Mouse (Mus musculus): ENCODE measurements at regions not wholly inside any gene's neighbourhood (a gene's known extent, or its start where the extent isn't known, plus 50 kb on each side); places are given as distances from the start of the nearest gene placed in this dataset.

- ATAC-seq (replicated peaks; ENCODE audit: low FRiP score) (no peak), DNase-seq (ENCODE audit: low spot score) (no peak)
- H3K27ac ChIP-seq (ENCODE audit: low read depth, low read length), result no peak overlapping the region
- H3K4me1 ChIP-seq (replicated peaks; ENCODE audit: control insufficient read depth, insufficient read depth, low read length), result no peaks in the 10 kb centered on the region
- H3K36me3 ChIP-seq (ENCODE audit: control insufficient read depth, insufficient read depth, low read length), result no peaks in the 10 kb centered on the region
- H3K9ac ChIP-seq (ENCODE audit: low read depth, low read length), result no peak overlapping the region
- no peaks in the 10 kb centered on the region for H3K27me3 ChIP-seq (replicated peaks; ENCODE audit: control insufficient read depth, insufficient read depth, low read length)
- 46% methylated on average over 10 of the region's 10 CpGs for WGBS
- H3K9me3 ChIP-seq (ENCODE audit: control insufficient read depth, low read length), result no peaks in the 10 kb centered on the region
- H3K4me2 ChIP-seq, result no peak overlapping the region
- H3K4me3 ChIP-seq (ENCODE audit: low read depth, low read length), result no peak overlapping the region
These were observed 139.8 kb downstream of the Icos start for GRCm38 (mm10) chr1:61117535-61117934.

GRCm38 (mm10) chr1:61118071-61118470 lies 140.3 kb downstream of the Icos start:
- Histone ChIP-seq H3K9me3 (ENCODE audit: control insufficient read depth, low read length) (no peaks in the 10 kb centered on the region), H3K27ac (ENCODE audit: low read depth, low read length) (no peak overlapping the region), H3K4me2 (no peak overlapping the region), H3K4me1 (replicated peaks; ENCODE audit: control insufficient read depth, insufficient read depth, low read length) (no peaks in the 10 kb centered on the region), H3K27me3 (replicated peaks; ENCODE audit: control insufficient read depth, insufficient read depth, low read length) (no peaks in the 10 kb centered on the region), H3K36me3 (ENCODE audit: control insufficient read depth, insufficient read depth, low read length) (no peaks in the 10 kb centered on the region), H3K4me3 (ENCODE audit: low read depth, low read length) (no peak overlapping the region), H3K9ac (ENCODE audit: low read depth, low read length) (no peak overlapping the region)
- no peak for ATAC-seq (replicated peaks; ENCODE audit: low FRiP score)
- WGBS, result 73% methylated on average over 4 of the region's 4 CpGs
- no peak for DNase-seq (ENCODE audit: low spot score)

GRCm38 (mm10) chr1:61121480-61121879 lies 143.8 kb downstream of the Icos start:
- no peak overlapping the region for H3K4me2 ChIP-seq
- WGBS, result 66% methylated on average over 4 of the region's 4 CpGs
- H3K9ac ChIP-seq (ENCODE audit: low read depth, low read length), result no peak overlapping the region
- DNase-seq (ENCODE audit: low spot score), result no peak
- no peaks in the 10 kb centered on the region for H3K9me3 ChIP-seq (ENCODE audit: control insufficient read depth, low read length)
- H3K4me3 ChIP-seq (ENCODE audit: low read depth, low read length), result no peak overlapping the region
- no peak for ATAC-seq (replicated peaks; ENCODE audit: low FRiP score)
- H3K4me1 ChIP-seq (replicated peaks; ENCODE audit: control insufficient read depth, insufficient read depth, low read length), result no peaks in the 10 kb centered on the region
- H3K36me3 ChIP-seq (ENCODE audit: control insufficient read depth, insufficient read depth, low read length), result no peaks in the 10 kb centered on the region
- H3K27ac ChIP-seq (ENCODE audit: low read depth, low read length), result no peak overlapping the region
- no peaks in the 10 kb centered on the region for H3K27me3 ChIP-seq (replicated peaks; ENCODE audit: control insufficient read depth, insufficient read depth, low read length)

GRCm38 (mm10) chr1:61125127-61125526 lies 147.4 kb downstream of the Icos start:
- Histone ChIP-seq H3K9ac (ENCODE audit: low read depth, low read length) (no peak overlapping the region), H3K9me3 (ENCODE audit: control insufficient read depth, low read length) (no peaks in the 10 kb centered on the region), H3K4me1 (replicated peaks; ENCODE audit: control insufficient read depth, insufficient read depth, low read length) (no peaks in the 10 kb centered on the region), H3K4me2 (no peak overlapping the region), H3K27me3 (replicated peaks; ENCODE audit: control insufficient read depth, insufficient read depth, low read length) (no peaks in the 10 kb centered on the region), H3K27ac (ENCODE audit: low read depth, low read length) (no peak overlapping the region), H3K36me3 (ENCODE audit: control insufficient read depth, insufficient read depth, low read length) (no peaks in the 10 kb centered on the region), H3K4me3 (ENCODE audit: low read depth, low read length) (no peak overlapping the region)
- 75% methylated on average over 2 of the region's 2 CpGs for WGBS
- ATAC-seq (replicated peaks; ENCODE audit: low FRiP score), result no peak
- DNase-seq (ENCODE audit: low spot score), result no peak

- Histone ChIP-seq H3K27me3 (replicated peaks; ENCODE audit: control insufficient read depth, insufficient read depth, low read length) (no peaks in the 10 kb centered on the region), H3K27ac (ENCODE audit: low read depth, low read length) (no peak overlapping the region), H3K4me1 (replicated peaks; ENCODE audit: control insufficient read depth, insufficient read depth, low read length) (peaks cover 11% of the 10 kb centered on the region), H3K36me3 (ENCODE audit: control insufficient read depth, insufficient read depth, low read length) (no peaks in the 10 kb centered on the region), H3K9ac (ENCODE audit: low read depth, low read length) (no peak overlapping the region), H3K4me2 (no peak overlapping the region), H3K9me3 (ENCODE audit: control insufficient read depth, low read length) (no peaks in the 10 kb centered on the region), H3K4me3 (ENCODE audit: low read depth, low read length) (no peak overlapping the region)
- WGBS, result 75% methylated on average over 9 of the region's 9 CpGs
- ATAC-seq (replicated peaks; ENCODE audit: low FRiP score), result no peak
- DNase-seq (ENCODE audit: low spot score), result no peak
These were observed 158.1 kb downstream of the Icos start for GRCm38 (mm10) chr1:61135597-61136545.

- Histone ChIP-seq H3K9me3 (ENCODE audit: control insufficient read depth, low read length) (no peaks in the 10 kb centered on the region), H3K27me3 (replicated peaks; ENCODE audit: control insufficient read depth, insufficient read depth, low read length) (no peaks in the 10 kb centered on the region), H3K4me3 (ENCODE audit: low read depth, low read length) (no peak overlapping the region), H3K27ac (ENCODE audit: low read depth, low read length) (no peak overlapping the region), H3K9ac (ENCODE audit: low read depth, low read length) (no peak overlapping the region), H3K4me1 (replicated peaks; ENCODE audit: control insufficient read depth, insufficient read depth, low read length) (peaks cover 13% of the 10 kb centered on the region), H3K4me2 (no peak overlapping the region), H3K36me3 (ENCODE audit: control insufficient read depth, insufficient read depth, low read length) (no peaks in the 10 kb centered on the region)
- ATAC-seq (replicated peaks; ENCODE audit: low FRiP score) (no peak), DNase-seq (ENCODE audit: low spot score) (no peak)
- WGBS, result 53% methylated on average over 5 of the region's 5 CpGs
These were observed 159.6 kb downstream of the Icos start for GRCm38 (mm10) chr1:61137210-61137885.

GRCm38 (mm10) chr1:61137954-61138353 lies 160.2 kb downstream of the Icos start:
- H3K27me3 ChIP-seq (replicated peaks; ENCODE audit: control insufficient read depth, insufficient read depth, low read length), result no peaks in the 10 kb centered on the region
- no peak overlapping the region for H3K4me2 ChIP-seq
- no peak for ATAC-seq (replicated peaks; ENCODE audit: low FRiP score)
- peaks cover 13% of the 10 kb centered on the region for H3K4me1 ChIP-seq (replicated peaks; ENCODE audit: control insufficient read depth, insufficient read depth, low read length)
- DNase-seq (ENCODE audit: low spot score), result no peak
- no peaks in the 10 kb centered on the region for H3K9me3 ChIP-seq (ENCODE audit: control insufficient read depth, low read length)
- H3K36me3 ChIP-seq (ENCODE audit: control insufficient read depth, insufficient read depth, low read length), result no peaks in the 10 kb centered on the region
- WGBS, result 75% methylated on average over 11 of the region's 11 CpGs
- no peak overlapping the region for H3K27ac ChIP-seq (ENCODE audit: low read depth, low read length)
- no peak overlapping the region for H3K9ac ChIP-seq (ENCODE audit: low read depth, low read length)
- no peak overlapping the region for H3K4me3 ChIP-seq (ENCODE audit: low read depth, low read length)

- DNase-seq (ENCODE audit: low spot score), result peak; percentile 49
- no peak for ATAC-seq (replicated peaks; ENCODE audit: low FRiP score)
- Histone ChIP-seq H3K36me3 (ENCODE audit: control insufficient read depth, insufficient read depth, low read length) (no peaks in the 10 kb centered on the region), H3K27me3 (replicated peaks; ENCODE audit: control insufficient read depth, insufficient read depth, low read length) (no peaks in the 10 kb centered on the region), H3K9ac (ENCODE audit: low read depth, low read length) (no peak overlapping the region), H3K4me1 (replicated peaks; ENCODE audit: control insufficient read depth, insufficient read depth, low read length) (peaks cover 13% of the 10 kb centered on the region), H3K4me3 (ENCODE audit: low read depth, low read length) (no peak overlapping the region), H3K27ac (ENCODE audit: low read depth, low read length) (no peak overlapping the region), H3K9me3 (ENCODE audit: control insufficient read depth, low read length) (no peaks in the 10 kb centered on the region), H3K4me2 (0 out of 2 replicates have a peak overlapping the region, but pooled peaks have one; percentile 15)
- WGBS, result 21% methylated on average over 15 of the region's 15 CpGs
These were observed 161.7 kb downstream of the Icos start for GRCm38 (mm10) chr1:61139291-61139983.
